Mouse (Mus musculus): ENCODE measurements at regions not wholly inside any gene's neighbourhood (a gene's known extent, or its start where the extent isn't known, plus 50 kb on each side); places are given as distances from the start of the nearest gene placed in this dataset.

GRCm38 (mm10) chr15:59794871-59795270 lies 221.5 kb downstream of the 4933412E24Rik start:
- DNase-seq (ENCODE audit: low read depth, low spot score): peak; percentile 25

- no peak for DNase-seq (ENCODE audit: low read depth, low spot score)
Observed at GRCm38 (mm10) chr15:59786706-59787425, 229.5 kb downstream of the 4933412E24Rik start.

- DNase-seq (ENCODE audit: low read depth, low spot score): no peak
Observed at GRCm38 (mm10) chr15:59785981-59786380, 230.4 kb downstream of the 4933412E24Rik start.

GRCm38 (mm10) chr15:59784556-59784929 lies 231.9 kb downstream of the 4933412E24Rik start:
- DNase-seq (ENCODE audit: low read depth, low spot score): no peak

GRCm38 (mm10) chr15:59783782-59784555 lies 232.4 kb downstream of the 4933412E24Rik start:
- DNase-seq (ENCODE audit: low read depth, low spot score): peak; percentile 69

GRCm38 (mm10) chr15:59783393-59783781 lies 233.0 kb downstream of the 4933412E24Rik start:
- DNase-seq (ENCODE audit: low read depth, low spot score): no peak

GRCm38 (mm10) chr15:59780506-59780905 lies 235.9 kb downstream of the 4933412E24Rik start:
- DNase-seq (ENCODE audit: low read depth, low spot score): no peak

- DNase-seq (ENCODE audit: low read depth, low spot score): peak; percentile 97
Observed at GRCm38 (mm10) chr15:59777307-59777871, 239.0 kb downstream of the 4933412E24Rik start.

- no peak for DNase-seq (ENCODE audit: low read depth, low spot score)
Observed at GRCm38 (mm10) chr15:59775781-59776180, 240.6 kb downstream of the 4933412E24Rik start.

- no peak for DNase-seq (ENCODE audit: low read depth, low spot score)
Observed at GRCm38 (mm10) chr15:59773983-59774382, 242.4 kb downstream of the 4933412E24Rik start.

GRCm38 (mm10) chr15:59772595-59772994 lies 243.8 kb downstream of the 4933412E24Rik start:
- no peak for DNase-seq (ENCODE audit: low read depth, low spot score)

- no peak for DNase-seq (ENCODE audit: low read depth, low spot score)
Observed at GRCm38 (mm10) chr15:59762061-59762460, 254.4 kb downstream of the 4933412E24Rik start.

- DNase-seq (ENCODE audit: low read depth, low spot score): peak; percentile 57
Observed at GRCm38 (mm10) chr15:59760490-59760889, 255.9 kb downstream of the 4933412E24Rik start.

GRCm38 (mm10) chr15:59759566-59759965 lies 256.8 kb downstream of the 4933412E24Rik start:
- DNase-seq (ENCODE audit: low read depth, low spot score): peak; percentile 97

- peak; percentile 56 for DNase-seq (ENCODE audit: low read depth, low spot score)
Observed at GRCm38 (mm10) chr15:59758971-59759370, 257.4 kb downstream of the 4933412E24Rik start.

GRCm38 (mm10) chr15:59756141-59756540 lies 260.3 kb downstream of the 4933412E24Rik start:
- peak; percentile 90 for DNase-seq (ENCODE audit: low read depth, low spot score)

- DNase-seq (ENCODE audit: low read depth, low spot score): no peak
Observed at GRCm38 (mm10) chr15:59754906-59755305, 261.5 kb downstream of the 4933412E24Rik start.

- DNase-seq (ENCODE audit: low read depth, low spot score): no peak
Observed at GRCm38 (mm10) chr15:59752277-59752676, 264.1 kb downstream of the 4933412E24Rik start.

- no peak for DNase-seq (ENCODE audit: low read depth, low spot score)
Observed at GRCm38 (mm10) chr15:59746290-59746689, 270.1 kb downstream of the 4933412E24Rik start.

GRCm38 (mm10) chr15:59744411-59744931 lies 271.9 kb downstream of the 4933412E24Rik start:
- DNase-seq (ENCODE audit: low read depth, low spot score): no peak

- no peak for DNase-seq (ENCODE audit: low read depth, low spot score)
Observed at GRCm38 (mm10) chr15:59739197-59739596, 277.2 kb downstream of the 4933412E24Rik start.

GRCm38 (mm10) chr15:59737247-59737646 lies 279.2 kb downstream of the 4933412E24Rik start:
- DNase-seq (ENCODE audit: low read depth, low spot score): no peak

Measured in 3T3-L1 (cell line).